Mouse (Mus musculus) fibroblast of lung, adult 2 months (primary cell): ENCODE data around the gene Tbk1.

Source experiments
- DNase-seq: peaks from one replicate; pipeline ENCODE4 v3.0.0-alpha.2; 2011; ENCODE audit warnings: low read depth

The Tbk1 gene

DNA sequence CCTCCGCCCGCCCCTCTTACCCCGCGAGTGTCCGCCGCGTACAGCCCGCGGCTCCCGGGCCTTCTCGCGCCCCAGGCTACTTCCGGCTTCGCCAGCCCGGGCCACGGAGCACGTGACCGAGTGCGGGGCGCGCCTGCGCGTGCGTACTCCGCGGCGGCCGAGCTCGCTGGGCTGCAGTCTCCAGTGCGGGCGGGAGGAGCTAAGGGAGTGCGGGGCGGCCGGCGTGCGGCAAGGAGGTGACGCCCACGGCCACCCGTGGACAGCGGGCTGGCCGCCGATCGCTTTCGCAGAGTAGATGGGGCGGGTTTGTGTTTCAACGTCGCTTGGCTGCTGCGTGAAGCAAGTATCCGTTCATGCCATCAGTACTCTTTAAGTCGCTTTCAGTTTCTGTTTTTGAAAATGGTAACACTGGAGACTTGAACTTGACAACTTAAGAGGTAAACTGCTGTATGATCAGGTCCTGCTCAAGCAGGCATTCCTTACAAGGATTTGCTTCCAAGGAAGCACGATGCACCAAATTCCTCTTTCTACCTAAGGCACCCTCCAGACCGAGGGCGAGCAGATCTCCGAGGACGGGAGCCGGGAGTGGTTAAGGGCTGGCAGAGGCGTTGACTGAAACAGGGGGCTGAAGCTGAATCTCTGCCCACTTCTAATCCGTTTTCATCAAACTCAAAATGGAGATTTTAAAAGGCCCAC is at the start of gene Tbk1:
TSS of gene Tbk1 (minus strand) at position 113 of the 696 bp plus-strand sequence.
- peak; percentile 80 for DNase-seq

DNA sequence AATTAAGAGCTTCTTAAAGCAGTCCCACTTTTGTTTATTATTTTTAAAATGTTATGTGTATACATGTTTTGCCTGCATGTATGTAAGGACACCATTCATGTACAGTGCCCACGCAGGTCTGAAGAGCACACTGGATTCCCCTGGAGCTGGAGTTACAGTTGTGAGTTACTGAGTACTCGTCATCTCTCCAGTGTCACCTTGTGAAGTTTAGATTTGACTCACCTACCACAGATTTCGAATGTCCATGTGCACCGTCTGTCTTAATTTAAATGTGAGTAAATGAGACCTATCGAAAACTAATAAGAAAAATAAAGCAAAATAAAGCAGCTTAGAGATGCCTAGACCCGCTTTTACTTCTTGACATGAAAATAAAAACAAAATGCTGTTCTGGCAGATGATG is 49.7 kb upstream of the Tbk1 start:
- no peak for DNase-seq

- DNase-seq = no peak
These were observed 47.6 kb upstream of the Tbk1 start for GRCm38 (mm10) chr10:121634159-121634558.

GRCm38 (mm10) chr10:121628561-121629040 is 42.0 kb upstream of the Tbk1 start:
- no peak for DNase-seq

DNA sequence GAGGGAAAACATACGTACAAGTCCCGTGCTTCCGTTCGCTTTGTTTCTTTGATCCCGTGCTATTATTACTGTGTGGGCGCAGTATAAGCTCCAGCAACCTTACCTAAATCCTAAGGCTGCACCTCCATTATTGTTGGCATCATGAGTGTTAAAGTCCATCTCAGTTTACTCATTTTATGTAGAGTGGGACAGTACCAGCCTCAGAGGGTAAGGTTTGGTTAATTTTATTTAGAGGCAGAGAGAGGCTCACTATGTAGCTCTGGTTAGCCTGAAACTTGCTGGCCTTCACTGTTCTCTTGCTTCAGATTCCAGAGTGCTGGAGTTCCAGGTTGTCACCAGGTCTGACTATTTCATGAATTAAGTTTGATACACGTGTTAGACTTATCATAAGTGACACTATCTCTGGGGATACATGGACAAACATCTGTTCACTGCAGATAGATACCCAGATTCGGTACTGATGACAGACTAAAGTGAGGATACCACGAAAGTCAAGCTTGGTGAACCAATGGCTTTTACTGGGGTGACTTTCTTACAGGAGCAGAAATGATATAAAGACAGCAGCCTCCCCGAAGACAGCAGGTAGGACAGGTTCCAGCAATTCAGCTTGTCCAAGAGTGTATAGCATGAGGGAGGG is 40.7 kb upstream of the Tbk1 start:
- DNase-seq = no peak

- DNase-seq = peak; percentile 94
These were observed 39.7 kb upstream of the Tbk1 start, which contains the start of gene Xpot for GRCm38 (mm10) chr10:121626186-121626882. Xpot (minus strand) TSS chr10:121626332.

- DNase-seq = no peak
These were observed 39.0 kb upstream of the Tbk1 start for GRCm38 (mm10) chr10:121625407-121626185.

- DNase-seq = no peak
These were observed 38.4 kb upstream of the Tbk1 start for GRCm38 (mm10) chr10:121625006-121625405.

GRCm38 (mm10) chr10:121623670-121624069 is 37.1 kb upstream of the Tbk1 start:
- DNase-seq = no peak

- no peak for DNase-seq
These were observed 35.8 kb upstream of the Tbk1 start for GRCm38 (mm10) chr10:121622431-121622830.

GRCm38 (mm10) chr10:121615935-121616334 is 29.3 kb upstream of the Tbk1 start:
- no peak for DNase-seq

- DNase-seq = no peak
These were observed 28.7 kb upstream of the Tbk1 start for GRCm38 (mm10) chr10:121615146-121615870.

DNA sequence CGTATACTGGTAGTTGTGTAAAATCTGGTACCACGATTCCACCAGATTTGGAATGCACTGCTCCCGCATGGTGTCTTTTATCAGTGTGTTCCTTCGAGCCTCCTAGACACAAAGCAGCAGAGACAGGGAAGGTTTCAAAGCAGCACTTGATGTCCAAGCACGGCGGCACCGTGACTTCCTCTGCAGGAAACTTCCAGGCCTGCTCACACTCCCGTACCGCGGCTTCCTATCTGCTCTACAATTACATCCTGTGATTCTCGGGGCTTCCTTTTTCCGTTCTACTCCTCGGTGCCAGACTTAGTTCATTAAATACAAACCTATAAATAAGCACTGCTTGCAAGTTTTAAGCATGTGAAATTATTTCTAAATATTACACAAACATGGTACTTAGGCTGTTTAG is 27.0 kb upstream of the Tbk1 start:
- no peak for DNase-seq

- no peak for DNase-seq
These were observed 25.9 kb upstream of the Tbk1 start for GRCm38 (mm10) chr10:121612448-121612847.

- DNase-seq = no peak
These were observed 25.0 kb upstream of the Tbk1 start for GRCm38 (mm10) chr10:121611587-121611986.

DNA sequence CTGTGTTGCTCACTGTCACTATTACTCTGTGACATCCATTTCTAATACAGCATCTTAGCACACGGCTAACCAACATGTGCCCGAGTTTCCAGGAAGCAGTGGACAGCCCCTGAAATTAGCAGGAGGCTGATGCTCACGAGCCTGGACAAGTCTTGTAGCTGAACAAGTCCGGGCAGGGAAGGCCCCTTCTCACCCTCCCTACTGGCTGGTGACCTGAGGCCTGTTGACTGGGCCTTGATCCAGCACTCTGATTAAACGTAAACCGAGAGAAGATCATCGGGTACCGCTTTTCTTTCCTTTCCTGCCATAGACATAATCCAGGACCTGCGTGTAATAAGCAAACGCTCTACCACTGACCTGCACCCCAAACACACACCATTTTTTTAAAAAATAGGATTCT is 21.6 kb upstream of the Tbk1 start:
- no peak for DNase-seq

DNA sequence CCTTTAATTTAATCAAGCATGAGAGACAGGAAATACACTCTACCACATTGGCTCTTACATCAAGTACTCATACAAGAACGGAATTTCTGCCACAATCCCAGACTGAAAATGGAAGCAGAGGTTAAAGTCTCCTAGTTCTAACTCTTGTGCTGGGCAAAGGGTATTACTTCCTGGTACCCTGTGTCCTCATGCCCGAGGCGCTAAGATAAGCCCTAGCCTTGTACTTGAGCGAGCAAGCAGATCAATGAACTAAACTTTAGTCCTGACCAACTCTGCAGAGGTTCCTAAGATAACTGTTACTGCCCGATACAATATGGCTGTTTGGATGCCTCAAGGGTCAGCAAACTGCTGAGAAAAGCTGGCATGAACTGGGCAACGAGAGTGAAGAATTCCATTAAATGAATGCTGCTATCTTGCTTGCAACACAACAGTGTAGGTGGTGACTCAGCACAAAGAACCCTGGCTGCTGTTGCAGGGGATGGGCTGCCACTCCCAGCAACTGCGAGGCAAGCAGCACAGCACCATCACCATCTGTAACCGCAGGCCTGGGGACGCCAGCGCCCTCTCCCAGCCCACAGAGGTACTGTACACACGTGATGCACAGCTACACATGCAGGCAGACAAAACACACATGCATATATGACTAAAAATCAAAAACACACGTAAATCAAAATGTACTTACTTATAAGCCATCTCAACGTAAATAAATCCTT is 18.2 kb upstream of the Tbk1 start:
- DNase-seq = no peak

GRCm38 (mm10) chr10:121603556-121603955 is 17.0 kb upstream of the Tbk1 start:
- DNase-seq = no peak

GRCm38 (mm10) chr10:121601272-121601671 is 14.7 kb upstream of the Tbk1 start:
- no peak for DNase-seq

DNA sequence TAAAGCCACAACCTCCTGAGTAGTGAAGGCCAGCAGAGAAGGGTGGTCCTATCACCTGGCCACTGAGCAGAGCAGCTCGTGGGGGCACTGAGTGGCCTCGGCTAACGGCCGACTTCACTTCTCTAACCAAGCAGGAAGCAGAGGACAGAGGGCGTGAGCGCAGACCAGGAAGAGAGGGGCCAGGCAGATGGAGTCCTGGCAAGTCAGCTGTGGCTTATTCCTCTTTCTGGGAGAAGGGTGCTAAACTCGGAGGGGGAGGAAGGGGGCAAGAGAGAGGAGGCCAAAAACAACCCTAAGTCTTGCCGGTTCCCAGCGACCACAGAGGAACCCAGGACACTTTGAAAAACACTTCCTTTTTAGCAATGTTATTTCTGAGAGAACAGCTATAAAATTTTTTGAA is 10.0 kb upstream of the Tbk1 start:
- DNase-seq = no peak

DNA sequence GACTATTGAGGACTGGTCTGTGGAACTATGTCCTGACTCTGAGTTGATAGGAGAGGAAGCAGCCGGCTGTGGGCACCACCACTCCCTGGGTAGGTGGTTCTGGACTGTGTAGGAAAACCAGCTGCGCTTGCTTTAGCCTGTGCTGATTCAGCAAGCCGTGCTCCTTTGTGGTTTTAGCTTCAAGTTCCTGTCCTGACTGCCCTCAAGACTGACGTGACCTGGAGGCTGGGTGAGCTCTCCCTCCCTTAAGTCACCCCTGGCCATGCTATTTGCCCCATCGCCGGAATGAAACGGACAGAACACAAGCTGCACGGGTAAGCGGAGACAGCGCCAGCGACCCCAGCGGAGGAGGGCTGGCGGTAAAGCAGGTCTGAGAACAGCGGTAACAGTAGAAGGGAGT is 4.5 kb upstream of the Tbk1 start:
- DNase-seq = no peak
